27 mouse cellular contexts compared by ENCODE assay signal in genomic region chrX:9413889-9414288, GRCm38 (mm10).
A peak's percentile ranks its signal among the peaks of the same experiment; 100 is the strongest.
DNase-seq lines count a peak whose midpoint lies in the region; ATAC-seq and TF ChIP-seq lines count a peak whose summit lies in the region.
"Had no signal": no experiment of that assay in that cellular context is flagged by ENCODE, and none has a peak within 500 bp of the region (broad histone marks: within the 10 kb centered on the region; RNA-seq: fewer than 3 reads in every experiment).

No protein-coding gene starts in this region.

- H3K9me3 ChIP-seq in intestine, postnatal 0 days (ENCODE audit: control insufficient read depth): no peaks in the 10 kb centered on the region
- H3K9me3 ChIP-seq in intestine, embryonic 16.5 days (ENCODE audit: control insufficient read depth, low read length): no peaks in the 10 kb centered on the region
- no peaks in the 10 kb centered on the region for H3K9me3 ChIP-seq in lung, postnatal 0 days (ENCODE audit: low read length)
- H3K9me3 ChIP-seq: heart, embryonic 15.5 days; hindbrain, embryonic 10.5 days; midbrain, embryonic 12.5 days; neural tube, embryonic 12.5 days had no signal

- WGBS in intestine, postnatal 0 days: 79% methylated on average over 5 of the region's 5 CpGs
- 80% methylated on average over 5 of the region's 5 CpGs for WGBS in intestine, embryonic 16.5 days
- WGBS in lung, postnatal 0 days: 73% methylated on average over 5 of the region's 5 CpGs

- no peak overlapping the region for H3K4me2 ChIP-seq in intestine, postnatal 0 days (replicated peaks; ENCODE audit: low read depth)
- H3K4me2 ChIP-seq in intestine, embryonic 16.5 days (ENCODE audit: low read depth, low read length): no peak overlapping the region
- H3K4me2 ChIP-seq in lung, postnatal 0 days (replicated peaks; ENCODE audit: low read depth, low read length): no peak overlapping the region
- H3K4me2 ChIP-seq: heart, embryonic 15.5 days; midbrain, embryonic 12.5 days; neural tube, embryonic 12.5 days had no signal

- H3K27ac ChIP-seq in intestine, postnatal 0 days (ENCODE audit: low read depth, low read length): no peak overlapping the region
- no peak overlapping the region for H3K27ac ChIP-seq in intestine, embryonic 16.5 days (ENCODE audit: low read length)
- H3K27ac ChIP-seq in lung, postnatal 0 days (ENCODE audit: low read length): no peak overlapping the region
- H3K27ac ChIP-seq: gastrocnemius, adult 2 months; heart, embryonic 15.5 days; hindbrain, embryonic 10.5 days; left cerebral cortex, adult 2 months; midbrain, embryonic 12.5 days; neural tube, embryonic 12.5 days had no signal

- TF ChIP-seq CTCF in intestine, postnatal 0 days (IDR thresholded peaks at IDR 0.05; ENCODE audit: low read depth): peak; percentile 31; the same call in 1 of the 2 replicates
- TF ChIP-seq CTCF in lung, postnatal 0 days (IDR thresholded peaks at IDR 0.05): peak; percentile 37

- ATAC-seq in intestine, postnatal 0 days: no peak
- ATAC-seq in intestine, embryonic 16.5 days: no peak
- no peak for ATAC-seq in lung, postnatal 0 days
- ATAC-seq: activated CD4-positive, CD25-positive, alpha-beta regulatory T cell, adult 4 months; forebrain, embryonic 14.5 days; Patski had no signal

- H3K4me1 ChIP-seq in intestine, postnatal 0 days (replicated peaks; ENCODE audit: control insufficient read depth, insufficient read depth, low read length): no peaks in the 10 kb centered on the region
- H3K4me1 ChIP-seq in intestine, embryonic 16.5 days (ENCODE audit: control insufficient read depth, insufficient read depth, low read length): no peaks in the 10 kb centered on the region
- H3K4me1 ChIP-seq in lung, postnatal 0 days (ENCODE audit: insufficient read depth, low read depth, low read length): no peaks in the 10 kb centered on the region
- H3K4me1 ChIP-seq: heart, embryonic 15.5 days; hindbrain, embryonic 10.5 days; midbrain, embryonic 12.5 days; neural tube, embryonic 12.5 days had no signal

- H3K36me3 ChIP-seq in intestine, postnatal 0 days (ENCODE audit: control insufficient read depth, insufficient read depth): no peaks in the 10 kb centered on the region
- H3K36me3 ChIP-seq in intestine, embryonic 16.5 days (ENCODE audit: control insufficient read depth, insufficient read depth, low read length): no peaks in the 10 kb centered on the region
- H3K36me3 ChIP-seq in lung, postnatal 0 days (ENCODE audit: insufficient read depth, low read length): no peaks in the 10 kb centered on the region
- H3K36me3 ChIP-seq: heart, embryonic 15.5 days; hindbrain, embryonic 10.5 days; midbrain, embryonic 12.5 days; neural tube, embryonic 12.5 days had no signal

- DNase-seq in lung, postnatal 0 days (ENCODE audit: low spot score): no peak
- no peak for DNase-seq in lung, postnatal 14 days
- peak; percentile 17 for DNase-seq in R1 (ENCODE audit: low read depth, low spot score)
- DNase-seq in adrenal gland, postnatal 25 days: no peak
- DNase-seq in embryo, embryonic 10.5 days (ENCODE audit: low spot score): no peak
- DNase-seq: adrenal gland, adult 8-10 months; cerebellum, adult 8-10 months; cerebellum, postnatal 36 days; gastrocnemius, adult 2 months; kidney, adult 8-10 months; layer of hippocampus, adult 9-11 months; lung, postnatal 10 days; retina, postnatal 1 day; right cerebral cortex, postnatal 25 days; spleen, adult 18-20 months; thymus, adult 18-20 months; thymus, postnatal 36 days had no signal

- no peaks in the 10 kb centered on the region for H3K27me3 ChIP-seq in intestine, postnatal 0 days (replicated peaks; ENCODE audit: control insufficient read depth, insufficient read depth, low read length)
- H3K27me3 ChIP-seq in intestine, embryonic 16.5 days (replicated peaks; ENCODE audit: control insufficient read depth, insufficient read depth, low read length): no peaks in the 10 kb centered on the region
- no peaks in the 10 kb centered on the region for H3K27me3 ChIP-seq in lung, postnatal 0 days (replicated peaks; ENCODE audit: insufficient read depth, low read length)
- H3K27me3 ChIP-seq: heart, embryonic 15.5 days; midbrain, embryonic 12.5 days; neural tube, embryonic 12.5 days; Patski had no signal

- H3K9ac ChIP-seq in intestine, postnatal 0 days (ENCODE audit: low read depth, low read length): no peak overlapping the region
- no peak overlapping the region for H3K9ac ChIP-seq in intestine, embryonic 16.5 days (ENCODE audit: low read depth, low read length)
- H3K9ac ChIP-seq in lung, postnatal 0 days (replicated peaks; ENCODE audit: low read depth): no peak overlapping the region
- H3K9ac ChIP-seq: heart, embryonic 15.5 days; midbrain, embryonic 12.5 days; neural tube, embryonic 12.5 days had no signal

- TF ChIP-seq EP300 in lung, postnatal 0 days (IDR thresholded peaks at IDR 0.05): no peak

- H3K4me3 ChIP-seq in intestine, postnatal 0 days (ENCODE audit: low read depth, low read length): no peak overlapping the region
- no peak overlapping the region for H3K4me3 ChIP-seq in intestine, embryonic 16.5 days (ENCODE audit: low read length)
- H3K4me3 ChIP-seq in lung, postnatal 0 days (ENCODE audit: low read depth, low read length): no peak overlapping the region
- H3K4me3 ChIP-seq: gastrocnemius, adult 2 months; heart, embryonic 15.5 days; hindbrain, embryonic 10.5 days; left cerebral cortex, adult 2 months; midbrain, embryonic 12.5 days; neural tube, embryonic 12.5 days had no signal
